ENCODE assay signal across 4 mouse cellular contexts in the genomic region with DNA sequence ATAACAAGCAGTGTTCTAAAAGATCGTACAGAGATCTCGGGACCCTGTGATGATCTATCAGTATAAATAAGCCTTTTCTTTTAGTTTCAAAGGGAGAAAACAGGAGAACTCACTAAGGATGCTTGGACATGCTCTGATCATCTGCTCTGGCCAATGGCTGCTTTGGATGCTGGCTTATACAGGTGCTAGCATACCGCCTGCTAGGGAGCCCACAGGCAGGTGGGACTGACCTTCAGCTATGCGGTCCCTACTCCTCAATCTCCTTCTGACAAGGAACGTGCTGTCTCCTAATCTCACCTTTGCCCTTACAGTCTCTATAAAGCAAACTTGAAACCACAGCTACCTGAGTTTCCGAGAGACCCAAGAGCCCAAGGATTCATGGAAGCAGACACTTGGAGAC.
"Had no signal": no experiment of that assay in that cellular context is flagged by ENCODE, and none has a peak within 500 bp of the region (broad histone marks: within the 10 kb centered on the region; RNA-seq: fewer than 3 reads in every experiment).

No protein-coding gene starts in this region.

- H3K4me2 ChIP-seq: kidney, embryonic 15.5 days; limb, embryonic 13.5 days; neural tube, embryonic 15.5 days had no signal

- H3K4me3 ChIP-seq: kidney, embryonic 15.5 days; limb, embryonic 13.5 days; neural tube, embryonic 15.5 days had no signal

- H3K27ac ChIP-seq: kidney, embryonic 15.5 days; limb, embryonic 13.5 days; liver, embryonic 14.5 days; neural tube, embryonic 15.5 days had no signal

- H3K9ac ChIP-seq: kidney, embryonic 15.5 days; limb, embryonic 13.5 days; liver, embryonic 14.5 days; neural tube, embryonic 15.5 days had no signal

- H3K27me3 ChIP-seq: kidney, embryonic 15.5 days; limb, embryonic 13.5 days; neural tube, embryonic 15.5 days had no signal

- H3K4me1 ChIP-seq: kidney, embryonic 15.5 days had no signal

- H3K36me3 ChIP-seq: kidney, embryonic 15.5 days; limb, embryonic 13.5 days; neural tube, embryonic 15.5 days had no signal

- H3K9me3 ChIP-seq: kidney, embryonic 15.5 days; limb, embryonic 13.5 days; neural tube, embryonic 15.5 days had no signal
